Mouse (Mus musculus) embryonic facial prominence, embryonic 13.5 days (tissue): ENCODE data around the gene Runx1. TPM values are rescaled to one million over a fixed set of nuclear protein-coding genes. Genes with fewer than 3 reads are reported as not detected.
A peak's percentile ranks its signal among the peaks of the same experiment; 100 is the strongest.

Experiments
- ATAC-seq: fragments of 200-750 bp; cut with Nextera tagmentation; 2 replicates; pipeline ENCODE4 v1.8.0; 2017; ENCODE audit warnings: low read depth; ENCODE audit not compliant: insufficient number of reproducible peaks, insufficient read depth, low FRiP score, low TSS enrichment
- H3K27ac ChIP-seq: fragments of 300-500 bp; sonication (generic); 2 replicates; pipeline ENCODE4 v1.5.1; 2015; ENCODE audit warnings: moderate library complexity, mild to moderate bottlenecking, inconsistent platforms
- H3K27me3 ChIP-seq: fragments of 300-500 bp; sonication (generic); 2 replicates; pipeline ENCODE4 v1.6.1; 2015; ENCODE audit warnings: mild to moderate bottlenecking, inconsistent platforms
- H3K36me3 ChIP-seq: fragments of 300-500 bp; sonication (generic); 2 replicates; pipeline ENCODE4 v1.6.1; 2015; ENCODE audit warnings: mild to moderate bottlenecking, inconsistent platforms
- H3K4me1 ChIP-seq: fragments of 300-500 bp; sonication (generic); 2 replicates; pipeline ENCODE4 v1.6.1; 2015; ENCODE audit warnings: inconsistent platforms
- H3K4me2 ChIP-seq: fragments of 300-500 bp; sonication (generic); 2 replicates; pipeline ENCODE4 v1.6.1; 2015; ENCODE audit warnings: moderate library complexity, mild to moderate bottlenecking, inconsistent platforms
- H3K4me3 ChIP-seq: fragments of 300-500 bp; sonication (generic); 2 replicates; pipeline ENCODE4 v1.5.1; 2015; ENCODE audit warnings: mild to moderate bottlenecking, inconsistent platforms
- H3K9ac ChIP-seq: fragments of 300-500 bp; sonication (generic); 2 replicates; pipeline ENCODE4 v1.6.1; 2015; ENCODE audit warnings: mild to moderate bottlenecking, inconsistent platforms
- H3K9me3 ChIP-seq: fragments of 300-500 bp; sonication (generic); 2 replicates; pipeline ENCODE4 v1.6.1; 2016; ENCODE audit warnings: inconsistent platforms
- WGBS: fragments of 180-500 bp; shearing (Covaris S2); methylation state at CpG from one replicate; pipeline ENCODE4 v1.1.7; 2015; ENCODE audit warnings: mixed read lengths; 5-methylcytosine and 5-hydroxymethylcytosine counted together
- polyA plus RNA-seq: library from polyadenylated mRNA; unstranded; fragments of >200 nt; fragmentation: Nextera tagmentation; extraction: Ambion mirVana; gene quantifications from 2 replicates; pipeline ENCODE4 v1.2.1, GENCODE M21; 2015

The Runx1 gene
- polyA plus RNA-seq, 1 experiment from 2014 or later, result 19.3 TPM

GRCm38 (mm10) chr16:92707712-92708111 lies 118.2 kb downstream of the Runx1 start:
- Histone ChIP-seq H3K4me2 (no peak overlapping the region), H3K4me3 (no peak overlapping the region), H3K27me3 (0 out of 2 replicates have a peak, but pooled peaks cover 3% of the 10 kb centered on the region), H3K9ac (no peak overlapping the region), H3K27ac (no peak overlapping the region), H3K36me3 (no peaks in the 10 kb centered on the region), H3K9me3 (no peaks in the 10 kb centered on the region), H3K4me1 (peaks cover 39% of the 10 kb centered on the region)
- ATAC-seq, result no peak
- 81% methylated on average over 4 of the region's 4 CpGs for WGBS

- Histone ChIP-seq H3K9ac (no peak overlapping the region), H3K36me3 (no peaks in the 10 kb centered on the region), H3K4me1 (peaks cover 39% of the 10 kb centered on the region), H3K27ac (no peak overlapping the region), H3K4me2 (no peak overlapping the region), H3K4me3 (no peak overlapping the region), H3K27me3 (0 out of 2 replicates have a peak, but pooled peaks cover 4% of the 10 kb centered on the region), H3K9me3 (no peaks in the 10 kb centered on the region)
- ATAC-seq, result no peak
- 74% methylated on average over 2 of the region's 2 CpGs for WGBS
Observed at GRCm38 (mm10) chr16:92707146-92707545, 118.8 kb downstream of the Runx1 start.

GRCm38 (mm10) chr16:92705564-92706458 lies 120.1 kb downstream of the Runx1 start:
- Histone ChIP-seq H3K4me2 (no peak overlapping the region; the same call in 1 of the 2 replicates), H3K36me3 (no peaks in the 10 kb centered on the region), H3K27me3 (peaks cover 9% of the 10 kb centered on the region), H3K4me1 (peaks cover 37% of the 10 kb centered on the region), H3K9me3 (no peaks in the 10 kb centered on the region), H3K4me3 (no peak overlapping the region), H3K27ac (peak overlapping the region; percentile 52), H3K9ac (no peak overlapping the region)
- 41% methylated on average over 7 of the region's 7 CpGs for WGBS
- no peak for ATAC-seq

- no peak for ATAC-seq
- Histone ChIP-seq H3K36me3 (no peaks in the 10 kb centered on the region), H3K9ac (no peak overlapping the region), H3K27me3 (peaks cover 19% of the 10 kb centered on the region), H3K4me3 (no peak overlapping the region), H3K9me3 (no peaks in the 10 kb centered on the region), H3K27ac (no peak overlapping the region), H3K4me1 (peaks cover 38% of the 10 kb centered on the region), H3K4me2 (no peak overlapping the region)
- 95% methylated on average over 2 of the region's 2 CpGs for WGBS
Observed at GRCm38 (mm10) chr16:92703850-92704249, 122.1 kb downstream of the Runx1 start.

- Histone ChIP-seq H3K9me3 (no peaks in the 10 kb centered on the region), H3K4me2 (peak overlapping the region; percentile 97), H3K9ac (peak overlapping the region; percentile 57), H3K36me3 (no peaks in the 10 kb centered on the region), H3K27ac (0 out of 2 replicates have a peak overlapping the region, but pooled peaks have one; percentile 3), H3K27me3 (peaks cover 29% of the 10 kb centered on the region), H3K4me3 (peak overlapping the region; percentile 68), H3K4me1 (peaks cover 36% of the 10 kb centered on the region)
- 4% methylated on average over 27 of the region's 27 CpGs for WGBS
- ATAC-seq, result no peak
Observed at GRCm38 (mm10) chr16:92699531-92700397, 126.2 kb downstream of the Runx1 start.

GRCm38 (mm10) chr16:92698612-92698998 lies 127.3 kb downstream of the Runx1 start:
- H3K27me3 ChIP-seq, result peaks cover 26% of the 10 kb centered on the region
- H3K36me3 ChIP-seq, result no peaks in the 10 kb centered on the region
- H3K4me1 ChIP-seq, result peaks cover 45% of the 10 kb centered on the region
- ATAC-seq, result peak; percentile 57; the same call in 1 of the 2 replicates
- H3K4me3 ChIP-seq, result peak overlapping the region; percentile 68
- peak overlapping the region; percentile 84 for H3K9ac ChIP-seq
- H3K9me3 ChIP-seq, result no peaks in the 10 kb centered on the region
- 0% methylated on average over 26 of the region's 26 CpGs for WGBS
- H3K27ac ChIP-seq, result peak overlapping the region; percentile 96
- peak overlapping the region; percentile 97 for H3K4me2 ChIP-seq

- Histone ChIP-seq H3K27me3 (peaks cover 29% of the 10 kb centered on the region), H3K9ac (peak overlapping the region; percentile 84), H3K4me1 (peaks cover 49% of the 10 kb centered on the region), H3K4me2 (peak overlapping the region; percentile 97), H3K4me3 (peak overlapping the region; percentile 68), H3K9me3 (no peaks in the 10 kb centered on the region), H3K27ac (peak overlapping the region; percentile 96), H3K36me3 (no peaks in the 10 kb centered on the region)
- WGBS, result under 1% methylated on average over 48 of the region's 48 CpGs
- ATAC-seq, result peak; percentile 43; the same call in 1 of the 2 replicates
Observed at GRCm38 (mm10) chr16:92697737-92698611, 128.0 kb downstream of the Runx1 start.

GRCm38 (mm10) chr16:92697227-92697736 lies 128.7 kb downstream of the Runx1 start:
- Histone ChIP-seq H3K9ac (peak overlapping the region; percentile 84), H3K27me3 (peaks cover 31% of the 10 kb centered on the region), H3K4me3 (peak overlapping the region; percentile 68), H3K36me3 (no peaks in the 10 kb centered on the region), H3K4me1 (peaks cover 51% of the 10 kb centered on the region), H3K27ac (peak overlapping the region; percentile 96), H3K9me3 (no peaks in the 10 kb centered on the region), H3K4me2 (peak overlapping the region; percentile 97)
- 0% methylated on average over 53 of the region's 53 CpGs for WGBS
- ATAC-seq, result peak; percentile 87

- H3K27me3 ChIP-seq, result peaks cover 27% of the 10 kb centered on the region
- under 1% methylated on average over 24 of the region's 24 CpGs for WGBS
- no peaks in the 10 kb centered on the region for H3K9me3 ChIP-seq
- no peak for ATAC-seq
- H3K9ac ChIP-seq, result peak overlapping the region; percentile 84
- peak overlapping the region; percentile 97 for H3K4me2 ChIP-seq
- H3K4me1 ChIP-seq, result peaks cover 52% of the 10 kb centered on the region
- peak overlapping the region; percentile 68 for H3K4me3 ChIP-seq
- peak overlapping the region; percentile 96 for H3K27ac ChIP-seq
- no peaks in the 10 kb centered on the region for H3K36me3 ChIP-seq
Observed at GRCm38 (mm10) chr16:92696411-92697015, 129.4 kb downstream of the Runx1 start.

GRCm38 (mm10) chr16:92695981-92696380 lies 130.0 kb downstream of the Runx1 start:
- no peaks in the 10 kb centered on the region for H3K9me3 ChIP-seq
- peak overlapping the region; percentile 97 for H3K4me2 ChIP-seq
- H3K9ac ChIP-seq, result peak overlapping the region; percentile 84
- no peak for ATAC-seq
- no peaks in the 10 kb centered on the region for H3K36me3 ChIP-seq
- WGBS, result 5% methylated on average over 12 of the region's 12 CpGs
- peak overlapping the region; percentile 55; the same call in 1 of the 2 replicates for H3K27ac ChIP-seq
- H3K4me3 ChIP-seq, result peak overlapping the region; percentile 68
- H3K27me3 ChIP-seq, result peaks cover 27% of the 10 kb centered on the region
- peaks cover 55% of the 10 kb centered on the region for H3K4me1 ChIP-seq
